Mouse (Mus musculus): ENCODE results near the gene Rab11fip4. TPM values are rescaled to one million over a fixed set of nuclear protein-coding genes. Genes with fewer than 3 reads are reported as not detected.
"Not testable (repeated sequence)": the region's sequence is repeated elsewhere in the genome, so short reads cannot be mapped to it uniquely, and the experiment has no call there.

Rab11fip4 gene
- total and polyA plus RNA-seq, 2 experiments from 2014 or later, result 21.7 to 80.9 TPM

DNA sequence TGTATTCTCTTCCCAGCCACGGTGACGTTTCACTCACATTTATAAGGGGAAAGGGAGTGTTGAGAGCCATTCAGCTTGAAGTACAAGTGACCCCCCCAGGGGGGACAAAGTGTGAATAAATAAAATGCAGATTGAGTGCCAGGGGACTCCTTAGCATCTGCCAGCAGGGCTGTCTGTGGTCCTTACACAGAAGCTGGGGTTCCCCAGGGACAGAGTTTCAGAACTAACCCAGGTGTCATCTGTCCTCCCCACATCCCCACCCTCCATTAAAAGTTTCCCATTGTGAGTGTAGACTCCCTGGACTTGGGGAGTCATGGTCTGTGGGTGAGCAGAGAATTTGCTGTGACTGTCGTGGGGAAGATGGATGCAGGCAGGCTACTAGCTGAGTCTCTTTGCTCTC, 90.8 kb downstream of the Rab11fip4 start:
- ATAC-seq (no peak), DNase-seq (no peak)
- H3K4me1 ChIP-seq (ENCODE audit: insufficient read depth), result no peaks in the 10 kb centered on the region
- H3K27ac ChIP-seq (ENCODE audit: low read depth, low read length), result no peak overlapping the region
- H3K4me2 ChIP-seq (ENCODE audit: low read depth), result no peak overlapping the region
- TF ChIP-seq CTCF (IDR thresholded peaks at IDR 0.05; ENCODE audit: low read depth), result no peak
- H3K9ac ChIP-seq, result no peak overlapping the region
- no peaks in the 10 kb centered on the region for H3K27me3 ChIP-seq (ENCODE audit: insufficient read depth, low read length)
- WGBS, result 54% methylated on average over 3 of the region's 3 CpGs
- H3K9me3 ChIP-seq (ENCODE audit: low read length), result no peaks in the 10 kb centered on the region
- H3K4me3 ChIP-seq (ENCODE audit: low read depth, low read length), result no peak overlapping the region
- H3K36me3 ChIP-seq (ENCODE audit: insufficient read depth), result peaks cover 20% of the 10 kb centered on the region

DNA sequence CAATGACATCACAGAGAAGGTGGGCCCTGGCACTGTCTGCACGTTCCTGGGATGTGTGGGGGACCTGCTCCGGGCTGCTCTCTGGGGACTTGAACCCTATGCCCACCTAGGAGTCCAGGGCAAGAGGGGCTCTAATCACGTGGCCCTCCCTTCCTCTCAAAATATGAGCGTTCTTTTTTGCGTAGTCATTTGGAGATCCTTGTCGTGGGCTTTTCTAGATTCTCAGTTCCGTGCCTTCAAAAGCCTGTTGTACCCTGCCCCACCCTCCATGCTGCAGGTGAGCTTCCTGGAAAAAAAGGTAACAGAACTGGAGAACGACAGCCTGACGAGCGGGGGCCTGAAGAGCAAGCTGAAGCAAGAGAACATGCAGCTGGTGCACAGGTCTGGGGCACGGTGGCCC, 94.1 kb downstream of the Rab11fip4 start:
- WGBS, result 92% methylated on average over 11 of the region's 11 CpGs
- Histone ChIP-seq H3K27me3 (ENCODE audit: insufficient read depth, low read length) (no peaks in the 10 kb centered on the region), H3K36me3 (ENCODE audit: insufficient read depth) (peaks cover 38% of the 10 kb centered on the region), H3K27ac (ENCODE audit: low read depth, low read length) (no peak overlapping the region), H3K4me1 (ENCODE audit: insufficient read depth) (no peaks in the 10 kb centered on the region), H3K4me2 (ENCODE audit: low read depth) (no peak overlapping the region), H3K4me3 (ENCODE audit: low read depth, low read length) (no peak overlapping the region), H3K9ac (no peak overlapping the region), H3K9me3 (ENCODE audit: low read length) (no peaks in the 10 kb centered on the region)
- DNase-seq, result no peak
- ATAC-seq, result no peak
- TF ChIP-seq CTCF (IDR thresholded peaks at IDR 0.05; ENCODE audit: low read depth), result no peak

DNA sequence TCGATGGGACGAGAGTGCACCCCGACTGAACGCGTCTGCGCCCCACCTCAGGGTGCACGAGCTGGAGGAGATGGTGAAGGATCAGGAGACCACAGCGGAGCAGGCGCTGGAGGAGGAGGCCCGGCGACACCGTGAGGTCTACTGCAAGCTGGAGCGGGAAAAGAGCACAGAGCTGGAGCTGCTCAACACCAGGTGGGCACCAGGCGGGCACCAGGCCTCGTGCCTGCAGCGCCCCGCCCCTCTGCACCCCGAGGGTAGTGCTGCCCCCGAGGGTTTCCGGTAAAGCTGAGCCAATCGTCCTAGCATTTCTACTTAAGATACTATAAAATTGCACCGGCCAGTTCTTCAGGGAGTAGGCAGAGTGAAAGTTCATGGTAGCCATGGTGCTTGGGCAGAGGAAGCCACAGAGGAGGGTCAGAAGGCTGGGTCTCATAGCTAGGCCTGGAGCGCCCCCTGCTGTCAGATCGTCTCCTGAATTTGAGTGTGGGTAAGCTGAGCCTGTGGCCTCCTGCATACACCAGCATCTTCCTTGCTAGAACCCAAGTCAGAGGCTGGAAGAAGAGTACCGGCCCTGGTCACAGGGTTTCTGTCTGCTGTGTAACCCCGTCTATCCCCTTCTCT, 95.6 kb downstream of the Rab11fip4 start:
- H3K36me3 ChIP-seq (ENCODE audit: insufficient read depth), result peaks cover 51% of the 10 kb centered on the region
- no peaks in the 10 kb centered on the region for H3K9me3 ChIP-seq (ENCODE audit: low read length)
- ATAC-seq, result peak; percentile 80
- 67% methylated on average over 26 of the region's 26 CpGs for WGBS
- no peaks in the 10 kb centered on the region for H3K27me3 ChIP-seq (ENCODE audit: insufficient read depth, low read length)
- no peaks in the 10 kb centered on the region for H3K4me1 ChIP-seq (ENCODE audit: insufficient read depth)
- no peak overlapping the region for H3K4me3 ChIP-seq (ENCODE audit: low read depth, low read length)
- no peak overlapping the region for H3K4me2 ChIP-seq (ENCODE audit: low read depth)
- peak; percentile 86 for DNase-seq
- peak; percentile 89 for TF ChIP-seq CTCF (IDR thresholded peaks at IDR 0.05; ENCODE audit: low read depth)
- no peak overlapping the region for H3K27ac ChIP-seq (ENCODE audit: low read depth, low read length)
- H3K9ac ChIP-seq, result no peak overlapping the region

DNA sequence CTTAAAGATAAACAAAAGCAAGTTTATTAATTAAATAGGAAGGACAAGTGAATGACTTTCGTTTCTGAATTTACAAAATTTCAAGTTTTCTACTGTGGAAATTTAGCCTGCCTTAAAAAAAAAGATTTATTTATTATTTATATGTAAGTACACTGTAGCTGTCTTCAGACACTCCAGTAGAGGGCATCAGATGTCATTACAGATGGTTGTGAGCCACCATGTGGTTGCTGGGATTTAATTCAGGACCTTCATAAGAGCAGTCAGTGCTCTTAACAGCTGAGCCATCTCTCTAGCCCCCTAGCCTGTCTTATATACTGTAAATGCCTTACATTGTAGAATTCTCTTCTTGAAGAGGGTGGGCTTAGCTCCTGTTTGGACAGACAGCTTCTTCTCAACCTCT, 98.9 kb downstream of the Rab11fip4 start:
- no peak overlapping the region for H3K4me2 ChIP-seq (ENCODE audit: low read depth)
- H3K27ac ChIP-seq (ENCODE audit: low read depth, low read length), result no peak overlapping the region
- ATAC-seq (no peak), DNase-seq (no peak)
- 88% methylated on average over 1 of the region's 1 CpGs for whole genome bisulfite sequencing
- H3K36me3 ChIP-seq (ENCODE audit: insufficient read depth), result peaks cover 80% of the 10 kb centered on the region
- no peaks in the 10 kb centered on the region for H3K27me3 ChIP-seq (ENCODE audit: insufficient read depth, low read length)
- H3K4me3 ChIP-seq (ENCODE audit: low read depth, low read length), result no peak overlapping the region
- no peak overlapping the region for H3K9ac ChIP-seq
- peak; percentile 42 for TF ChIP-seq CTCF (IDR thresholded peaks at IDR 0.05; ENCODE audit: low read depth)
- H3K4me1 ChIP-seq (ENCODE audit: insufficient read depth), result no peaks in the 10 kb centered on the region
- H3K9me3 ChIP-seq (ENCODE audit: low read length), result no peaks in the 10 kb centered on the region

DNA sequence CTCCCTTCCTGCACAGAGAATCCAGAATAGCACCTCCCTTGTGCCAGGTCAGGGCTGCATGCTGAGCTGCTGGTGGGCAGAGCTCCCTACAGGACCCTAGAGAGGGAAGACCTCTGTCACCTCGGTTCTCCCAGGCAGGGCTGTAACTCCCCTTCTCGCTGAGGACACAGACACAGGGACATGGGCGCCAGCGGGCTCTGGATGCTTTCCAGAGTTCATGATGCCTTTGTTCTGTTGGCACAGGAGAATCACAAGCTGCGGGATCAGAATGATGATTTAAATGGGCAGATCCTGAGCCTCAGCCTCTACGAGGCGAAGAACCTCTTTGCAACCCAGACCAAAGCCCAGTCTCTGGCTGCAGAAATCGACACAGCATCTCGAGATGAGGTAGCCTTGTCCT, 100.5 kb downstream of the Rab11fip4 start:
- ATAC-seq (no peak), DNase-seq (no peak)
- TF ChIP-seq CTCF (IDR thresholded peaks at IDR 0.05; ENCODE audit: low read depth), result no peak
- Histone ChIP-seq H3K9me3 (ENCODE audit: low read length) (no peaks in the 10 kb centered on the region), H3K27ac (ENCODE audit: low read depth, low read length) (no peak overlapping the region), H3K4me1 (ENCODE audit: insufficient read depth) (peaks cover 3% of the 10 kb centered on the region; the same call in 1 of the 2 replicates), H3K4me3 (ENCODE audit: low read depth, low read length) (no peak overlapping the region), H3K27me3 (ENCODE audit: insufficient read depth, low read length) (no peaks in the 10 kb centered on the region), H3K4me2 (ENCODE audit: low read depth) (no peak overlapping the region), H3K9ac (no peak overlapping the region), H3K36me3 (ENCODE audit: insufficient read depth) (peaks cover 71% of the 10 kb centered on the region)
- WGBS, result 54% methylated on average over 9 of the region's 9 CpGs

DNA sequence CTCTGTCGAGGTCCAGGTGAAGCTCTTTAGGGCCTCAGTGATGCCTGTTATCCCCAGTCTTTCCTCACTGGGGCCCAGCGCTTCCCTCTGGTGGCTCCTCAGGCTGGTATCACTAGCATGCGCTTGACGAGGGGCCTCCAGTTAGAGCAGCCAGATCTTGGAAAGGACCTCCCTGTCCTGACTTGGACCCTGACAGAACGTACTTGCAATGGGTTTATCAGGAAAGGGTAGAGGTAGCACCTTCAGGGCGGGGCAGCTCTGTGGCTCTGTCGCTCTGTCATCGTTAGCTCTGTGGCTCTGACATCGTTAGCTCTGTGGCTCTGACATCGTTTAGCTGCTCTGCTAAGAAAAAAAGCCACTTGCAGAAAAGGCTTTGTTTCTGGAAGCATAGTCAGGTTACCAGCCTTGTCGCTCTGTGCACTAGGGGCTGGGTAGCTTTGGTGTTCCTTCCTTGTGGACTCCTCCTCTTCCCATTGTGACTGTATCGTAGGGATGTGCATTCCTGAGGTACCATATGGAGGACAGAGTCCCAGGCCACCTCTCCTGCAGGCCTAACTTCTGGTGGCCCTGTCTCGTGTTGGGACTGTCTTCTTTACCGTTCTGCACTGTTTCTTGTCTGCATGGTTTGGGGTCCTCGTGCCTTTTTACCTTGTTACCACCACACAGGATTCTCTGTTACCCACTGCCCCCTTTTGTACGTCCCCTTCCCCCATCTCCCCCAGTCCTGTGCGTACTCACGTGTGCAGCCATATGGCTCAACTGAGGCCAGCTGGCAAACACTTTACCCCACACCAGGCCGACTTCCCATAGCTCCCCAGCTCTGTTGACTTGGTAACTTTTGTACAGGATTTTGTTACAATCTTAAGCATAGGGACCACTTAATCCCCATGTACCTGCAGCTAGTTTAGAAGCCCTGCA, 105.6 kb downstream of the Rab11fip4 start:
- H3K9me3 ChIP-seq (ENCODE audit: low read length), result no peaks in the 10 kb centered on the region
- ATAC-seq (peak; percentile 70), DNase-seq (peak; percentile 44)
- TF ChIP-seq CTCF (IDR thresholded peaks at IDR 0.05; ENCODE audit: low read depth), result 0 out of 2 replicates have a peak, but pooled peaks have one; percentile 13
- H3K36me3 ChIP-seq (ENCODE audit: insufficient read depth), result peaks cover 40% of the 10 kb centered on the region
- H3K9ac ChIP-seq, result 0 out of 2 replicates have a peak overlapping the region, but pooled peaks have one; percentile 22
- peak overlapping the region; percentile 36; the same call in 1 of the 2 replicates for H3K27ac ChIP-seq (ENCODE audit: low read depth, low read length)
- H3K4me1 ChIP-seq (ENCODE audit: insufficient read depth), result peaks cover 9% of the 10 kb centered on the region
- no peaks in the 10 kb centered on the region for H3K27me3 ChIP-seq (ENCODE audit: insufficient read depth, low read length)
- H3K4me3 ChIP-seq (ENCODE audit: low read depth, low read length), result no peak overlapping the region
- H3K4me2 ChIP-seq (ENCODE audit: low read depth), result no peak overlapping the region
- WGBS, result 40% methylated on average over 19 of the region's 19 CpGs

DNA sequence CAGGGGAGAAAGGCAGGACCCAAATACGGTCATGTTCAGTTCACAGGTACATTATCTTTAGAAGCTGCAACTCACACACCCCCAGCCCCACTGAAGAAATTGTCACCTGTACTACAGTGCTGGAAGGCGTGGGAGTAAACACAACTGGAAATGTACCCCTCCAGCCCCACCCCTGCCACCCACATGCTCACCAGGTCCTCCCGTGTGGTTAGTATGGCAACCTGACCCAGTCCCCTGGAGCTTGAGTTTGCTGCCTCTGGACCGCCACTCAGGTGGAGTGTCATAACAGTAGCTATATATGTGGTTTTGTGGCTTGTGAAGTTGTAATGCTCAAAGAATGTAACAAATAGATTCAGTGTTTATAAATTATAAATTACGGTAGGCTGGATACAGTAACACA, 107.1 kb downstream of the Rab11fip4 start:
- no peak overlapping the region for H3K4me2 ChIP-seq (ENCODE audit: low read depth)
- H3K36me3 ChIP-seq (ENCODE audit: insufficient read depth), result peaks cover 26% of the 10 kb centered on the region; the same call in 1 of the 2 replicates
- 87% methylated on average over 5 of the region's 5 CpGs for WGBS
- no peak overlapping the region for H3K9ac ChIP-seq
- H3K4me3 ChIP-seq (ENCODE audit: low read depth, low read length), result no peak overlapping the region
- ATAC-seq, result no peak
- H3K27me3 ChIP-seq (ENCODE audit: insufficient read depth, low read length), result no peaks in the 10 kb centered on the region
- TF ChIP-seq CTCF (IDR thresholded peaks at IDR 0.05; ENCODE audit: low read depth), result no peak
- no peak overlapping the region for H3K27ac ChIP-seq (ENCODE audit: low read depth, low read length)
- no peak for DNase-seq
- no peaks in the 10 kb centered on the region for H3K9me3 ChIP-seq (ENCODE audit: low read length)
- peaks cover 14% of the 10 kb centered on the region for H3K4me1 ChIP-seq (ENCODE audit: insufficient read depth)

DNA sequence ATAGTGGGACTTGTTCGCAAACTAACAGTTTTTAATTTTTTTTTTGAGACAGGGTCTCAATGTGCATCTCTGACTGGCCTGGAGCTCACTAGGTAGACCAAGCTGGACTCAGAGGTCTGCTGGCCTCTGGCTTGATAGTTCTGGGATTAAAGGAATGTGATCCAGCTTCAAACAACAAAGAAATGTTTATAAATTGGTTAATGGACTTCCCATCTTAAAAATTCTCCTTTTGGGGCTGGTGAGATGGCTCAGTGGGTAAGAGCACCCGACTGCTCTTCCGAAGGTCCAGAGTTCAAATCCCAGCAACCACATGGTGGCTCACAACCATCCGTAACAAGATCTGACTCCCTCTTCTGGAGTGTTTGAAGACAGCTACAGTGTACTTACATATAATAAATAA, 107.5 kb downstream of the Rab11fip4 start:
- Histone ChIP-seq H3K4me1 (ENCODE audit: insufficient read depth) (peaks cover 14% of the 10 kb centered on the region), H3K36me3 (ENCODE audit: insufficient read depth) (peaks cover 21% of the 10 kb centered on the region; the same call in 1 of the 2 replicates)
- not testable (repeated sequence) for H3K4me2 ChIP-seq (ENCODE audit: low read depth); ATAC-seq; H3K27me3 ChIP-seq (ENCODE audit: insufficient read depth, low read length); DNase-seq; H3K9me3 ChIP-seq (ENCODE audit: low read length); H3K27ac ChIP-seq (ENCODE audit: low read depth, low read length); H3K9ac ChIP-seq; H3K4me3 ChIP-seq (ENCODE audit: low read depth, low read length)
- WGBS, result 90% methylated on average over 3 of the region's 4 CpGs
